Mouse (Mus musculus) CH12.LX (cell line): ENCODE measurements around the gene Tas1r1. TPM values are rescaled to one million over a fixed set of nuclear protein-coding genes. Genes with fewer than 3 reads are reported as not detected.

ENCODE experiments used
- DNase-seq: peaks from one replicate; pipeline ENCODE4 v3.0.0-alpha.2; 2013; ENCODE audit errors: extremely low read depth
- H3K27ac ChIP-seq: 2 replicates; pipeline ENCODE4 v1.5.1; 2012; ENCODE audit warnings: low read depth, mild to moderate bottlenecking, control low read depth, moderate library complexity; ENCODE audit not compliant: insufficient read depth
- H3K27me3 ChIP-seq: replicated peaks from 2 replicates; pipeline ENCODE3; 2012; ENCODE audit warnings: inconsistent platforms
- H3K36me3 ChIP-seq, 2 experiments: replicated peaks in 1 of 2; 2 replicates each; pipeline versions ENCODE3 to v1.6.1; 2012; ENCODE audit warnings: inconsistent platforms in 1 of 2, low read length in 1 of 2, mild to moderate bottlenecking in 1 of 2, mixed read lengths in 1 of 2, moderate library complexity in 1 of 2; ENCODE audit not compliant: control insufficient read depth in 1 of 2, insufficient read depth in 1 of 2
- H3K4me1 ChIP-seq, 2 experiments: 2 replicates each; pipeline ENCODE4 v1.6.1; 2012; ENCODE audit warnings: inconsistent platforms in 1 of 2, moderate library complexity in 1 of 2; ENCODE audit not compliant: insufficient read depth in 2 of 2, control insufficient read depth in 1 of 2
- H3K4me2 ChIP-seq: 2 replicates; pipeline ENCODE4 v1.6.1; 2012; ENCODE audit warnings: low read depth, mild to moderate bottlenecking, control low read depth; ENCODE audit not compliant: poor library complexity, insufficient read depth, severe bottlenecking
- H3K4me3 ChIP-seq, 3 experiments: fragments of 150-350 bp in 1 of 3; sonication (generic) in 1 of 3; replicated peaks in 1 of 3; 2 replicates each; pipeline versions ENCODE3 to v1.5.1; 2011 to 2012; ENCODE audit warnings: low read depth in 2 of 3, low read length in 2 of 3, mild to moderate bottlenecking in 2 of 3, moderate library complexity in 2 of 3, control low read depth in 1 of 3, improper control_type of control experiment in 1 of 3, inconsistent platforms in 1 of 3, mixed read lengths in 1 of 3; ENCODE audit not compliant: poor library complexity in 1 of 3
- H3K79me2 ChIP-seq: replicated peaks from 2 replicates; pipeline ENCODE4 v1.6.1; 2012; ENCODE audit warnings: mild to moderate bottlenecking, moderate library complexity; ENCODE audit not compliant: control insufficient read depth, poor library complexity, insufficient read depth, severe bottlenecking; ENCODE audit errors: extremely low read depth
- H3K9ac ChIP-seq: 2 replicates; pipeline ENCODE4 v1.6.1; 2012; ENCODE audit warnings: low read depth, mild to moderate bottlenecking, control low read depth, moderate library complexity; ENCODE audit not compliant: insufficient read depth
- H3K9me3 ChIP-seq: replicated peaks from 2 replicates; pipeline ENCODE3; 2012; ENCODE audit warnings: low read length, inconsistent platforms, mixed read lengths
- BHLHE40 ChIP-seq: IDR thresholded peaks from 2 replicates; pipeline ENCODE4 v1.6.1; 2011; ENCODE audit warnings: mild to moderate bottlenecking, low read depth, low read length, improper control_type of control experiment
- CTCF ChIP-seq, 2 experiments: IDR thresholded peaks in 1 of 2; conservative IDR thresholded peaks in 1 of 2; 2 replicates each; pipeline ENCODE4 v1.5.1; 2011 to 2012; ENCODE audit warnings: low read depth in 2 of 2, low read length in 2 of 2, improper control_type of control experiment in 1 of 2, inconsistent platforms in 1 of 2, mild to moderate bottlenecking in 1 of 2, moderate library complexity in 1 of 2
- EP300 ChIP-seq: IDR thresholded peaks from 2 replicates; pipeline ENCODE4 v1.6.1; 2011; ENCODE audit warnings: low read length, improper control_type of control experiment
- ETS1 ChIP-seq: conservative IDR thresholded peaks from 2 replicates; pipeline ENCODE4 v1.6.1; 2012; ENCODE audit warnings: low read depth, mild to moderate bottlenecking, inconsistent platforms, low read length, improper control_type of control experiment, moderate library complexity
- IRF4 ChIP-seq: IDR thresholded peaks from 2 replicates; pipeline ENCODE4 v1.6.1; 2014; ENCODE audit warnings: low read depth, mild to moderate bottlenecking, inconsistent platforms, low read length, improper control_type of control experiment
- JUN ChIP-seq: IDR thresholded peaks from 2 replicates; pipeline ENCODE4 v1.6.1; 2011; ENCODE audit warnings: low read depth, mild to moderate bottlenecking, low read length, improper control_type of control experiment, moderate library complexity; ENCODE audit not compliant: insufficient read depth
- JUND ChIP-seq: conservative IDR thresholded peaks from 2 replicates; pipeline ENCODE4 v1.6.1; 2011; ENCODE audit warnings: low read depth, low read length, improper control_type of control experiment
- KAT2A ChIP-seq: IDR thresholded peaks from 2 replicates; pipeline ENCODE4 v1.6.1; 2012; ENCODE audit warnings: low read length, improper control_type of control experiment, inconsistent platforms; ENCODE audit not compliant: insufficient replicate concordance
- MAFK ChIP-seq: IDR thresholded peaks from 2 replicates; pipeline ENCODE4 v1.6.1; 2011; ENCODE audit warnings: low read length, improper control_type of control experiment; ENCODE audit not compliant: insufficient replicate concordance
- MAZ ChIP-seq: IDR thresholded peaks from 2 replicates; pipeline ENCODE4 v1.6.1; 2012; ENCODE audit warnings: low read depth, mild to moderate bottlenecking, inconsistent platforms, low read length, improper control_type of control experiment, moderate library complexity
- MXI1 ChIP-seq: IDR thresholded peaks from 2 replicates; pipeline ENCODE4 v1.6.1; 2011; ENCODE audit warnings: mild to moderate bottlenecking, low read depth, low read length, improper control_type of control experiment
- MYC ChIP-seq: IDR thresholded peaks from 2 replicates; pipeline ENCODE4 v1.6.1; 2011; ENCODE audit warnings: low read depth, mild to moderate bottlenecking, improper control_type of control experiment, low read length
- NRF1 ChIP-seq: IDR thresholded peaks from 2 replicates; pipeline ENCODE4 v1.6.1; 2014; ENCODE audit warnings: low read depth, mild to moderate bottlenecking, inconsistent platforms, low read length, improper control_type of control experiment, moderate library complexity
- PAX5 ChIP-seq: IDR thresholded peaks from 2 replicates; pipeline ENCODE4 v1.6.1; 2012; ENCODE audit warnings: low read length, inconsistent platforms, mixed read lengths
- POLR2AphosphoS2 ChIP-seq: IDR thresholded peaks from 2 replicates; pipeline ENCODE4 v1.6.1; 2011; ENCODE audit warnings: low read depth, low read length, improper control_type of control experiment
- RAD21 ChIP-seq: IDR thresholded peaks from 2 replicates; pipeline ENCODE4 v1.6.1; 2011; ENCODE audit warnings: low read depth, mild to moderate bottlenecking, low read length, improper control_type of control experiment, moderate library complexity
- SIN3A ChIP-seq: IDR thresholded peaks from 2 replicates; pipeline ENCODE4 v1.6.1; 2012; ENCODE audit warnings: low read length, improper control_type of control experiment, inconsistent platforms
- SMC3 ChIP-seq: IDR thresholded peaks from 2 replicates; pipeline ENCODE4 v1.6.1; 2011; ENCODE audit warnings: low read depth, low read length, improper control_type of control experiment
- USF2 ChIP-seq: conservative IDR thresholded peaks from 2 replicates; pipeline ENCODE4 v1.6.1; 2011; ENCODE audit warnings: low read depth, low read length, improper control_type of control experiment
- ZC3H11A ChIP-seq: IDR thresholded peaks from 2 replicates; pipeline ENCODE4 v1.6.1; 2012; ENCODE audit warnings: low read depth, mild to moderate bottlenecking, inconsistent platforms, low read length, improper control_type of control experiment
- ZNF384 ChIP-seq: IDR thresholded peaks from 2 replicates; pipeline ENCODE4 v1.6.1; 2012; ENCODE audit warnings: low read depth, low read length, improper control_type of control experiment, inconsistent platforms
- dilution Hi-C: fragments of 300-500 bp; cut with MboI; formaldehyde crosslinking; loops from 2 replicates; pipeline ENCODE4 v1.14.3; 2020; ENCODE audit warnings: low sequenced_read_pairs; ENCODE audit not compliant: extremely low pct_unique_long_range_greater_than_20kb, extremely low pct_ligation_motif_present
- in situ Hi-C: fragments of 300-500 bp; cut with MboI; formaldehyde crosslinking; loops from 3 replicates; pipeline ENCODE4 v1.14.3; 2019; ENCODE audit warnings: low sequenced_read_pairs, low pct_ligation_motif_present, low pct_unique_long_range_greater_than_20kb, mixed read lengths
- polyA plus RNA-seq: library from polyadenylated mRNA; unstranded; fragments of >175 nt; gene quantifications from 2 replicates; pipeline ENCODE4 v1.2.1, GENCODE M21; 2012; ENCODE audit warnings: low read depth; ENCODE audit not compliant: insufficient read length
- total RNA-seq, 2 experiments: library from RNA; depleted of rRNA; stranded (reverse); fragments of 300-350 nt in 1 of 2; fragments of >200 nt in 1 of 2; gene quantifications; 2 replicates each; pipeline ENCODE4 v1.2.3; 2012 to 2014

Tas1r1 gene
- total and polyA plus RNA-seq, 3 experiments: 0.21 TPM; not detected in 2

DNA sequence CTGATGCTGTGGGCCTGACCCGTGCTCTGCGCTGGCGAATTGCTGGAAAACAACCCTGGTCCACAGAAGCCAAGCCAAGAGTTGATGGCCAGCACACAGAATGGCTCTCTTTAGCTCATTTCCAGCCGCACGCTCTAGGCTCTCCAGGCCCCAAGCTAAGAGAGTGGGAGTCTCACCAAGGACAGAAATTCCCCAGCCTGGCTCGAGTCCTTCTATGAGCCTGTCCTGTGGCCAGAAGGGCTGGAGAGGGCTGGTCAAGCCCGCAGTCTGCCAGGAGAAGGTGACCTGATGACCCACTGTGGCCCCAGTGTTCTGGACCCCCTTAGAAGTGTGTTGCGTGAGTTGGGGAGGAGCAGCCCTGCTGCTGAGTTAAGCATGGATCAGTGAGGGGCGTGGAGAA is 38.8 kb upstream of the Tas1r1 start:
- H3K27me3 ChIP-seq: peaks cover 24% of the 10 kb centered on the region
- dilution Hi-C loops: no loop called here

DNA sequence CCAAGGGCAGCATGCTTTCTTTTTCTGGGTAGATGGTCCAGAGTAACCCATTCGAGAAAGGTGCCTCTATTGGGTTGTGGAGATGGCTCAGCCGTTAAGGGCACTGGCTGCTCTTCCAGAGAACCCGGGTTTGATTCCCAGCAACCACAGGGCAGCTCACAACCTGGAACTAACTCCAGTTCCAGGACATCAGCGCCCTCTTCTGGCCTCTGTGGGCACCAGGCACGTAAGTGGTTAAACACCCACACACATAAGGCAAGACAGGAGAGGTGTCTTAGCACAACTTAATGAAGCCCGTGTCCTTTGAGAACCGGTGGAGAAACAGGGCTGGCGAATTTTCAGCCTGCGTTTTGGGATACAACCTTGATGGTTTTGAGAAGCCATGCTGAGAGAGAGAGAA is 36.2 kb upstream of the Tas1r1 start:
- Histone ChIP-seq H3K9ac (no peak overlapping the region), H3K9me3 (peaks cover 5% of the 10 kb centered on the region), H3K27me3 (peaks cover 17% of the 10 kb centered on the region), H3K79me2 (no peaks in the 10 kb centered on the region), H3K4me3 (no peak overlapping the region), H3K36me3 (no peaks in the 10 kb centered on the region), H3K4me2 (no peak overlapping the region), H3K27ac (no peak overlapping the region), H3K4me1 (peaks cover 10 to 12% of the 10 kb centered on the region in 2 experiments)
- in situ Hi-C loops (no loop called here), dilution Hi-C loops (no loop called here)
- no peak for TF ChIP-seq JUN
- no peak for TF ChIP-seq SIN3A
- TF ChIP-seq JUND: no peak
- TF ChIP-seq EP300: no peak
- TF ChIP-seq MAFK: no peak
- TF ChIP-seq KAT2A: no peak
- TF ChIP-seq SMC3: no peak
- no peak for TF ChIP-seq NRF1
- no peak for TF ChIP-seq ETS1
- TF ChIP-seq BHLHE40: no peak
- TF ChIP-seq MAZ: no peak
- DNase-seq: no peak

More for the DNA sequence above, 38.8 kb upstream of the Tas1r1 start:
- no peaks in the 10 kb centered on the region for H3K36me3 ChIP-seq
- H3K9ac ChIP-seq: no peak overlapping the region
- DNase-seq: no peak
- TF ChIP-seq MYC (no peak), KAT2A (no peak), IRF4 (no peak), ETS1 (no peak), JUND (no peak), POLR2AphosphoS2 (no peak), RAD21 (no peak), ZC3H11A (no peak), CTCF (conservative IDR thresholded peaks at IDR 0.05 in 1 of 2, IDR thresholded peaks at IDR 0.05 in 1 of 2; ENCODE audit: low read depth in 2 of 2, low read length in 2 of 2) (no peak), JUN (no peak), MXI1 (no peak), USF2 (no peak), ZNF384 (no peak), PAX5 (no peak)
- no peak overlapping the region for H3K4me2 ChIP-seq
- in situ Hi-C loops: loop anchor here (5.0 kb wide), 1 partner anchor 35 kb away; no protein-coding TSS in a partner anchor
- no peak overlapping the region for H3K4me3 ChIP-seq
- peaks cover 7 to 13% of the 10 kb centered on the region in 2 experiments; a peak in 3 of 4 replicates for H3K4me1 ChIP-seq
- no peaks in the 10 kb centered on the region for H3K79me2 ChIP-seq
- H3K27ac ChIP-seq: no peak overlapping the region
- peaks cover 5% of the 10 kb centered on the region for H3K9me3 ChIP-seq
